Mouse (Mus musculus) ES-E14 (cell line): ENCODE data around the gene Ank2. TPM values are rescaled to one million over a fixed set of nuclear protein-coding genes. Genes with fewer than 3 reads are reported as not detected.
A peak's percentile ranks its signal among the peaks of the same experiment; 100 is the strongest.

Experiments
- DNase-seq: peaks from one replicate; pipeline ENCODE4 v3.0.0-alpha.2; 2013; ENCODE audit warnings: low read depth, low spot score
- H3K27ac ChIP-seq: 2 replicates; pipeline ENCODE4 v1.5.1; 2012; ENCODE audit warnings: low read depth, mild to moderate bottlenecking, low read length, moderate library complexity, mixed read lengths; ENCODE audit not compliant: poor library complexity, insufficient read depth, severe bottlenecking
- H3K36me3 ChIP-seq: 2 replicates; pipeline ENCODE4 v1.6.1; 2012; ENCODE audit warnings: mild to moderate bottlenecking, low read length, moderate library complexity, mixed read lengths; ENCODE audit not compliant: control insufficient read depth, poor library complexity, insufficient read depth, severe bottlenecking
- H3K4me1 ChIP-seq, 2 experiments: fragments of 150-350 bp in 1 of 2; sonication (generic) in 1 of 2; 2 replicates each; pipeline ENCODE4 v1.6.1; 2012; ENCODE audit warnings: low read length in 2 of 2, mild to moderate bottlenecking in 1 of 2, mixed read lengths in 1 of 2; ENCODE audit not compliant: control insufficient read depth in 2 of 2, insufficient read depth in 2 of 2, poor library complexity in 1 of 2
- H3K4me3 ChIP-seq, 2 experiments: fragments of 150-350 bp in 1 of 2; sonication (generic) in 1 of 2; 2 replicates each; pipeline ENCODE4 v1.5.1; 2012; ENCODE audit warnings: low read length in 2 of 2, low read depth in 1 of 2, mild to moderate bottlenecking in 1 of 2, mixed read lengths in 1 of 2; ENCODE audit not compliant: insufficient read depth in 1 of 2, poor library complexity in 1 of 2, severe bottlenecking in 1 of 2
- H3K9ac ChIP-seq: 2 replicates; pipeline ENCODE4 v1.6.1; 2012; ENCODE audit warnings: low read depth, mild to moderate bottlenecking, low read length, mixed read lengths; ENCODE audit not compliant: poor library complexity, insufficient read depth, severe bottlenecking
- H3K9me3 ChIP-seq: fragments of 150-350 bp; sonication (generic); 2 replicates; pipeline ENCODE4 v1.6.1; 2012; ENCODE audit warnings: low read depth, mild to moderate bottlenecking, low read length; ENCODE audit not compliant: control insufficient read depth, insufficient read depth
- CHD2 ChIP-seq: IDR thresholded peaks from 2 replicates; pipeline ENCODE4 v1.6.1; 2014; ENCODE audit warnings: mild to moderate bottlenecking, low read depth, low read length, inconsistent platforms
- HCFC1 ChIP-seq: IDR thresholded peaks from 2 replicates; pipeline ENCODE4 v1.6.1; 2012; ENCODE audit warnings: low read length, inconsistent platforms, borderline replicate concordance; ENCODE audit not compliant: insufficient read depth
- MAFK ChIP-seq: IDR thresholded peaks from 2 replicates; pipeline ENCODE4 v1.6.1; 2014; ENCODE audit warnings: mild to moderate bottlenecking, low read depth, low read length, inconsistent platforms; ENCODE audit not compliant: insufficient read depth
- ZC3H11A ChIP-seq: IDR thresholded peaks from 2 replicates; pipeline ENCODE4 v1.6.1; 2012; ENCODE audit warnings: low read depth, mild to moderate bottlenecking, inconsistent platforms, low read length, borderline replicate concordance
- ZNF384 ChIP-seq: IDR thresholded peaks from 2 replicates; pipeline ENCODE4 v1.6.1; 2012; ENCODE audit warnings: low read depth, low read length, inconsistent platforms
- in situ Hi-C, 2 experiments: fragments of 600-800 bp; cut with MboI; formaldehyde crosslinking; loops; one replicate each; pipeline ENCODE4 v1.15.1; 2025; ENCODE audit warnings: low sequenced_read_pairs in 2 of 2, inconsistent platforms in 1 of 2; ENCODE audit not compliant: unreplicated experiment in 2 of 2
- total RNA-seq: library from RNA; depleted of rRNA; stranded (reverse); fragments of 300-350 nt; gene quantifications from 2 replicates; pipeline ENCODE4 v1.2.3, GENCODE M21; 2012

Gene Ank2
- total RNA-seq, 1 experiment: 15.2 TPM

- TF ChIP-seq ZC3H11A (no peak), CHD2 (no peak), ZNF384 (no peak), HCFC1 (no peak)
- H3K27ac ChIP-seq: no peak overlapping the region
- in situ Hi-C loops: no loop called here
- DNase-seq: no peak
- H3K4me1 ChIP-seq: no peaks in the 10 kb centered on the region
- no peak overlapping the region for H3K9ac ChIP-seq
- no peaks in the 10 kb centered on the region for H3K36me3 ChIP-seq
- no peak overlapping the region for H3K4me3 ChIP-seq
- H3K9me3 ChIP-seq: no peaks in the 10 kb centered on the region
Observed at GRCm38 (mm10) chr3:126940452-126940851, 558.7 kb downstream of the Ank2 start.

- H3K9me3 ChIP-seq: no peaks in the 10 kb centered on the region
- H3K36me3 ChIP-seq: no peaks in the 10 kb centered on the region
- in situ Hi-C loops: no loop called here
- no peak overlapping the region for H3K27ac ChIP-seq
- TF ChIP-seq HCFC1 (no peak), MAFK (no peak), CHD2 (no peak), ZNF384 (no peak), ZC3H11A (no peak)
- H3K4me1 ChIP-seq: no peaks in the 10 kb centered on the region
- no peak overlapping the region for H3K4me3 ChIP-seq
- DNase-seq: peak; percentile 13
- no peak overlapping the region for H3K9ac ChIP-seq
Observed at GRCm38 (mm10) chr3:126931884-126932506, 567.2 kb downstream of the Ank2 start.

GRCm38 (mm10) chr3:126923575-126924382 lies 575.4 kb downstream of the Ank2 start:
- Histone ChIP-seq H3K9me3 (no peaks in the 10 kb centered on the region), H3K27ac (no peak overlapping the region), H3K4me1 (no peaks in the 10 kb centered on the region), H3K9ac (no peak overlapping the region), H3K4me3 (no peak overlapping the region), H3K36me3 (no peaks in the 10 kb centered on the region)
- no peak for DNase-seq
- in situ Hi-C loops: no loop called here
- TF ChIP-seq CHD2: no peak
- TF ChIP-seq HCFC1: no peak
- TF ChIP-seq ZC3H11A: no peak
- TF ChIP-seq ZNF384: no peak
- TF ChIP-seq MAFK: no peak

GRCm38 (mm10) chr3:126921941-126922340 lies 577.2 kb downstream of the Ank2 start:
- no peak overlapping the region for H3K27ac ChIP-seq
- H3K36me3 ChIP-seq: no peaks in the 10 kb centered on the region
- TF ChIP-seq MAFK: no peak
- no peak for TF ChIP-seq HCFC1
- no peak for TF ChIP-seq ZNF384
- no peak for TF ChIP-seq ZC3H11A
- TF ChIP-seq CHD2: no peak
- no peaks in the 10 kb centered on the region for H3K9me3 ChIP-seq
- no peaks in the 10 kb centered on the region for H3K4me1 ChIP-seq
- in situ Hi-C loops: no loop called here
- no peak overlapping the region for H3K9ac ChIP-seq
- no peak overlapping the region for H3K4me3 ChIP-seq
- DNase-seq: no peak

- no peak for DNase-seq
- no peak for TF ChIP-seq HCFC1
- no peak for TF ChIP-seq CHD2
- TF ChIP-seq MAFK: no peak
- no peak for TF ChIP-seq ZC3H11A
- TF ChIP-seq ZNF384: no peak
Observed at GRCm38 (mm10) chr3:126920296-126920695, 578.9 kb downstream of the Ank2 start.

More at GRCm38 (mm10) chr3:126920296-126920695, 578.9 kb downstream of the Ank2 start:
- in situ Hi-C loops: no loop called here
- Histone ChIP-seq H3K4me3 (no peak overlapping the region), H3K36me3 (no peaks in the 10 kb centered on the region), H3K4me1 (no peaks in the 10 kb centered on the region), H3K9ac (no peak overlapping the region), H3K27ac (no peak overlapping the region), H3K9me3 (no peaks in the 10 kb centered on the region)
